Mouse (Mus musculus) layer of hippocampus, adult 18-20 months (tissue): ENCODE measurements at regions not wholly inside any gene's neighbourhood (a gene's known extent, or its start where the extent isn't known, plus 50 kb on each side); places are given as distances from the start of the nearest gene placed in this dataset.
A peak's percentile ranks its signal among the peaks of the same experiment; 100 is the strongest.

Experiments used
- DNase-seq, 2 experiments: peaks; one replicate each; pipeline ENCODE4 v3.0.0; 2022; ENCODE audit warnings: low spot score in 2 of 2

GRCm38 (mm10) chr14:106669281-106669680, 563.3 kb downstream of the Trim52 start:
- DNase-seq: no peak

GRCm38 (mm10) chr14:106677970-106678369, 572.0 kb downstream of the Trim52 start:
- DNase-seq: no peak

GRCm38 (mm10) chr14:106681193-106681592, 575.2 kb downstream of the Trim52 start:
- DNase-seq: no peak

GRCm38 (mm10) chr14:106687361-106687760, 581.4 kb downstream of the Trim52 start:
- DNase-seq: no peak

GRCm38 (mm10) chr14:106714020-106714419, 608.0 kb downstream of the Trim52 start:
- DNase-seq: no peak

- peak in 1 of 2 experiments; percentile 1 for DNase-seq
These were observed 627.8 kb downstream of the Trim52 start for GRCm38 (mm10) chr14:106733825-106734224.

GRCm38 (mm10) chr14:106740857-106741256, 634.9 kb downstream of the Trim52 start:
- no peak for DNase-seq

- DNase-seq: no peak
These were observed 654.2 kb downstream of the Trim52 start for GRCm38 (mm10) chr14:106760150-106760549.

- DNase-seq: no peak
These were observed 657.1 kb downstream of the Trim52 start for GRCm38 (mm10) chr14:106763089-106763605.

GRCm38 (mm10) chr14:106765884-106766467, 660.0 kb downstream of the Trim52 start:
- peak in 1 of 2 experiments; percentile 12 for DNase-seq
